Mouse (Mus musculus) R1 (cell line): ENCODE measurements at regions not wholly inside any gene's neighbourhood (a gene's known extent, or its start where the extent isn't known, plus 50 kb on each side); places are given as distances from the start of the nearest gene placed in this dataset.

Experiments used
- DNase-seq: peaks from one replicate; pipeline ENCODE4 v3.0.0-alpha.2; 2018; ENCODE audit warnings: low read depth, low spot score

- DNase-seq = no peak
Observed at GRCm38 (mm10) chr15:71358189-71358790, 2476.1 kb upstream of the Gm6569 start.

GRCm38 (mm10) chr15:71375775-71376174 lies 2458.6 kb upstream of the Gm6569 start:
- no peak for DNase-seq
